8 mouse cellular contexts compared by ENCODE assay signal in genomic region chr9:20878041-20878709, GRCm38 (mm10). TPM values are rescaled to one million over a fixed set of nuclear protein-coding genes. Genes with fewer than 3 reads are reported as not detected.
DNase-seq lines count a peak whose midpoint lies in the region; ATAC-seq lines count a peak whose summit lies in the region.

No protein-coding gene starts in this region.

- H3K4me1 ChIP-seq in brown adipose tissue, adult 24 weeks (ENCODE audit: control insufficient read depth, insufficient read depth, insufficient read length, low read length) = no peaks in the 10 kb centered on the region
- H3K4me1 ChIP-seq in heart, embryonic 13.5 days = peaks cover 10% of the 10 kb centered on the region
- H3K4me1 ChIP-seq in liver, embryonic 12.5 days = peaks cover 31% of the 10 kb centered on the region
- H3K4me1 ChIP-seq in stomach, embryonic 15.5 days = peaks cover 3% of the 10 kb centered on the region; the same call in 1 of the 2 replicates

- 0 out of 2 replicates have a peak, but pooled peaks cover 5% of the 10 kb centered on the region for H3K27me3 ChIP-seq in heart, embryonic 13.5 days (replicated peaks)
- no peaks in the 10 kb centered on the region for H3K27me3 ChIP-seq in liver, embryonic 12.5 days (replicated peaks)
- no peaks in the 10 kb centered on the region for H3K27me3 ChIP-seq in stomach, embryonic 15.5 days (replicated peaks)

- DNase-seq in CD4-positive, CD25-positive, alpha-beta regulatory T cell, adult 2 months (ENCODE audit: low read depth, low spot score) = peak; percentile 100
- peak; percentile 72 for DNase-seq in fat pad, adult 2 months (ENCODE audit: extremely low read depth, low read depth, low spot score)
- peak; percentile 100 for DNase-seq in kidney, postnatal 10 days
- DNase-seq in natural killer cell, adult 2 months (ENCODE audit: low spot score in 2 of 2) = peak; percentile 99

- peak overlapping the region; percentile 88 for H3K9ac ChIP-seq in heart, embryonic 13.5 days
- H3K9ac ChIP-seq in liver, embryonic 12.5 days = peak overlapping the region; percentile 82
- peak overlapping the region; percentile 35; the same call in 1 of the 2 replicates for H3K9ac ChIP-seq in stomach, embryonic 15.5 days

- under 1% methylated on average over 69 of the region's 69 CpGs for WGBS in heart, embryonic 13.5 days
- under 1% methylated on average over 69 of the region's 69 CpGs for WGBS in liver, embryonic 12.5 days (ENCODE audit: insufficient replicate concordance)
- under 1% methylated on average over 69 of the region's 69 CpGs for WGBS in stomach, embryonic 15.5 days

- no peaks in the 10 kb centered on the region for H3K36me3 ChIP-seq in heart, embryonic 13.5 days
- peaks cover 12% of the 10 kb centered on the region for H3K36me3 ChIP-seq in liver, embryonic 12.5 days
- no peaks in the 10 kb centered on the region for H3K36me3 ChIP-seq in stomach, embryonic 15.5 days

- H3K9me3 ChIP-seq in heart, embryonic 13.5 days = no peaks in the 10 kb centered on the region
- no peaks in the 10 kb centered on the region for H3K9me3 ChIP-seq in liver, embryonic 12.5 days (replicated peaks)
- no peaks in the 10 kb centered on the region for H3K9me3 ChIP-seq in stomach, embryonic 15.5 days

- peak overlapping the region; percentile 56 for H3K27ac ChIP-seq in brown adipose tissue, adult 24 weeks (replicated peaks; ENCODE audit: low read depth, low read length)
- H3K27ac ChIP-seq in heart, embryonic 13.5 days (replicated peaks) = peak overlapping the region; percentile 94
- peak overlapping the region; percentile 90 for H3K27ac ChIP-seq in liver, embryonic 12.5 days
- peak overlapping the region; percentile 95 for H3K27ac ChIP-seq in stomach, embryonic 15.5 days

- peak; percentile 91 for ATAC-seq in heart, embryonic 13.5 days (ENCODE audit: extremely low read depth, insufficient number of reproducible peaks, low FRiP score, low TSS enrichment)
- ATAC-seq in liver, embryonic 12.5 days = peak; percentile 94
- peak; percentile 95 for ATAC-seq in stomach, embryonic 15.5 days (ENCODE audit: insufficient read depth, low FRiP score, low read depth)

- H3K4me3 ChIP-seq in brown adipose tissue, adult 24 weeks (ENCODE audit: insufficient read depth, low read depth, low read length) = peak overlapping the region; percentile 55
- H3K4me3 ChIP-seq in heart, embryonic 13.5 days = peak overlapping the region; percentile 55
- H3K4me3 ChIP-seq in liver, embryonic 12.5 days = peak overlapping the region; percentile 60
- H3K4me3 ChIP-seq in stomach, embryonic 15.5 days (replicated peaks) = peak overlapping the region; percentile 49

- peak overlapping the region; percentile 78 for H3K4me2 ChIP-seq in heart, embryonic 13.5 days
- peak overlapping the region; percentile 92 for H3K4me2 ChIP-seq in liver, embryonic 12.5 days
- peak overlapping the region; percentile 83 for H3K4me2 ChIP-seq in stomach, embryonic 15.5 days

RNA-seq across cellular contexts. Expression of gene Angptl6, which starts 1.4 kb away (rescaled TPM):
- polyA plus RNA-seq in brown adipose tissue, adult 24 weeks (2012; ENCODE audit: insufficient read depth, insufficient read length, missing spikeins) = 3.1 and 5.0 TPM in 2 replicates
- 2.5 and 3.1 TPM in 2 replicates for polyA plus RNA-seq in heart, embryonic 13.5 days (2015; fragmentation: Nextera tagmentation; extraction: Ambion mirVana)
- 10.5 and 11.3 TPM in 2 replicates for polyA plus RNA-seq in liver, embryonic 12.5 days (2016; fragmentation: Nextera tagmentation; extraction: Ambion mirVana)
- 7.5 and 8.1 TPM in 2 replicates for polyA plus RNA-seq in stomach, embryonic 15.5 days (2015; fragmentation: Nextera tagmentation; extraction: Ambion mirVana)

RNA-seq across cellular contexts. Expression of gene A230050P20Rik, which starts 9.7 kb away (rescaled TPM):
- 2.1 and 5.8 TPM in 2 replicates for polyA plus RNA-seq in brown adipose tissue, adult 24 weeks (2012; ENCODE audit: insufficient read depth, insufficient read length, missing spikeins)
- polyA plus RNA-seq in heart, embryonic 13.5 days (2015; fragmentation: Nextera tagmentation; extraction: Ambion mirVana) = 6.5 and 6.9 TPM in 2 replicates
- polyA plus RNA-seq in liver, embryonic 12.5 days (2016; fragmentation: Nextera tagmentation; extraction: Ambion mirVana) = 7.9 TPM in 2 replicates
- 20.7 and 21.2 TPM in 2 replicates for polyA plus RNA-seq in stomach, embryonic 15.5 days (2015; fragmentation: Nextera tagmentation; extraction: Ambion mirVana)

RNA-seq across cellular contexts. Expression of gene Ppan, which starts 9.8 kb away (rescaled TPM):
- polyA plus RNA-seq in brown adipose tissue, adult 24 weeks (2012; ENCODE audit: insufficient read depth, insufficient read length, missing spikeins) = 6.6 and 7.9 TPM in 2 replicates
- 40.6 and 41.9 TPM in 2 replicates for polyA plus RNA-seq in heart, embryonic 13.5 days (2015; fragmentation: Nextera tagmentation; extraction: Ambion mirVana)
- 124 and 132 TPM in 2 replicates for polyA plus RNA-seq in liver, embryonic 12.5 days (2016; fragmentation: Nextera tagmentation; extraction: Ambion mirVana)
- polyA plus RNA-seq in stomach, embryonic 15.5 days (2015; fragmentation: Nextera tagmentation; extraction: Ambion mirVana) = 80.9 and 81.3 TPM in 2 replicates

RNA-seq across cellular contexts. Expression of gene Eif3g, which starts 20.2 kb away (rescaled TPM):
- polyA plus RNA-seq in brown adipose tissue, adult 24 weeks (2012; ENCODE audit: insufficient read depth, insufficient read length, missing spikeins) = 61.4 and 66.1 TPM in 2 replicates
- polyA plus RNA-seq in heart, embryonic 13.5 days (2015; fragmentation: Nextera tagmentation; extraction: Ambion mirVana) = 214 and 249 TPM in 2 replicates
- polyA plus RNA-seq in liver, embryonic 12.5 days (2016; fragmentation: Nextera tagmentation; extraction: Ambion mirVana) = 303 and 313 TPM in 2 replicates
- polyA plus RNA-seq in stomach, embryonic 15.5 days (2015; fragmentation: Nextera tagmentation; extraction: Ambion mirVana) = 283 and 327 TPM in 2 replicates

RNA-seq across cellular contexts. Expression of gene Rdh8, which starts 59.9 kb away (rescaled TPM):
- not detected in 2 replicates for polyA plus RNA-seq in brown adipose tissue, adult 24 weeks (2012; ENCODE audit: insufficient read depth, insufficient read length, missing spikeins)
- not detected in 2 replicates for polyA plus RNA-seq in heart, embryonic 13.5 days (2015; fragmentation: Nextera tagmentation; extraction: Ambion mirVana)
- polyA plus RNA-seq in liver, embryonic 12.5 days (2016; fragmentation: Nextera tagmentation; extraction: Ambion mirVana) = not detected in 2 replicates
- not detected in 2 replicates for polyA plus RNA-seq in stomach, embryonic 15.5 days (2015; fragmentation: Nextera tagmentation; extraction: Ambion mirVana)

Comparison
In these comparisons a context has a peak if more than half of its experiments do, and no peak if none do; other contexts are left out.
1. Peak in every context shown above with its lines: DNase-seq, ATAC-seq, H3K4me3 ChIP-seq and H3K27ac ChIP-seq.
2. H3K9ac ChIP-seq: peak in every context shown above with its lines; median percentile 88 in heart, embryonic 13.5 days; 82 in liver, embryonic 12.5 days; 35 in stomach, embryonic 15.5 days.